Comparison of ENCODE assay signal across 10 mouse cellular contexts in the genomic region with DNA sequence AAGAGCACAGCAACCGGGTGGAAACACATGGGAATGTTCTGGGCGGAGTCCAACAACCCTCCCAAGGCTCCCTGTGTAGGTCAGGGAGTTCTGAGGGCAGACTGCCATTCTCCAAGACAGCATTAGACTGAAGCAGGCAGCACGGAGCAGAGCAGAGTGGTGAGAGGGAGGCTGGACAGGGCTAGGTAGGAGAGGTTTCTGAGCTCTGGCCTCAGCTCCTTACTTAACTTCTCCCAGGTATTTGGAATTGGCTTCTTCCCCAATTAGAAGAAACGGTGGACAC.
DNase-seq lines count a peak whose midpoint lies in the region; ATAC-seq lines count a peak whose summit lies in the region.
"Had no signal": no experiment of that assay in that cellular context is flagged by ENCODE, and none has a peak within 500 bp of the region (broad histone marks: within the 10 kb centered on the region; RNA-seq: fewer than 3 reads in every experiment).

No protein-coding gene starts in this region.

- H3K27ac ChIP-seq in intestine, embryonic 16.5 days (ENCODE audit: low read length), result no peak overlapping the region
- H3K27ac ChIP-seq in intestine, embryonic 15.5 days, result no peak overlapping the region
- H3K27ac ChIP-seq in hindbrain, embryonic 15.5 days (replicated peaks), result peak overlapping the region; percentile 31
- H3K27ac ChIP-seq: heart, embryonic 13.5 days; kidney, postnatal 0 days; macrophage had no signal

- peak; percentile 24 for DNase-seq in right cerebral cortex, postnatal 4 days
- no peak for DNase-seq in right cerebral cortex, adult 2 months (ENCODE audit: low spot score in 2 of 2)
- DNase-seq in spleen, postnatal 10 days (ENCODE audit: low spot score in 2 of 2), result no peak
- no peak for DNase-seq in yolk sac, embryonic 10.5 days (ENCODE audit: low spot score)

- H3K9ac ChIP-seq in intestine, embryonic 16.5 days (ENCODE audit: low read depth, low read length), result no peak overlapping the region
- H3K9ac ChIP-seq in intestine, embryonic 15.5 days, result no peak overlapping the region
- H3K9ac ChIP-seq in hindbrain, embryonic 15.5 days, result no peak overlapping the region

- no peaks in the 10 kb centered on the region for H3K27me3 ChIP-seq in intestine, embryonic 16.5 days (replicated peaks; ENCODE audit: control insufficient read depth, insufficient read depth, low read length)
- no peaks in the 10 kb centered on the region; the same call in 1 of the 2 replicates for H3K27me3 ChIP-seq in intestine, embryonic 15.5 days (replicated peaks)
- H3K27me3 ChIP-seq in hindbrain, embryonic 15.5 days, result no peaks in the 10 kb centered on the region
- H3K27me3 ChIP-seq: heart, embryonic 13.5 days had no signal

- WGBS in intestine, embryonic 16.5 days, result 61% methylated on average over 4 of the region's 4 CpGs
- WGBS in intestine, embryonic 15.5 days, result 55% methylated on average over 4 of the region's 4 CpGs
- 49% methylated on average over 4 of the region's 4 CpGs for WGBS in hindbrain, embryonic 15.5 days

- H3K4me1 ChIP-seq in intestine, embryonic 16.5 days (ENCODE audit: control insufficient read depth, insufficient read depth, low read length), result no peaks in the 10 kb centered on the region
- 0 out of 2 replicates have a peak, but pooled peaks cover 2% of the 10 kb centered on the region for H3K4me1 ChIP-seq in intestine, embryonic 15.5 days (replicated peaks)
- peaks cover 12% of the 10 kb centered on the region for H3K4me1 ChIP-seq in hindbrain, embryonic 15.5 days (replicated peaks)

- H3K36me3 ChIP-seq in intestine, embryonic 16.5 days (ENCODE audit: control insufficient read depth, insufficient read depth, low read length), result no peaks in the 10 kb centered on the region
- H3K36me3 ChIP-seq in intestine, embryonic 15.5 days, result no peaks in the 10 kb centered on the region
- no peaks in the 10 kb centered on the region for H3K36me3 ChIP-seq in hindbrain, embryonic 15.5 days
- H3K36me3 ChIP-seq: heart, embryonic 13.5 days had no signal

- ATAC-seq in intestine, embryonic 16.5 days, result 0 out of 2 replicates have a peak, but pooled peaks have one; percentile 28
- ATAC-seq in intestine, embryonic 15.5 days, result no peak
- ATAC-seq in hindbrain, embryonic 15.5 days (ENCODE audit: low FRiP score, low read depth), result peak; percentile 66

- H3K4me2 ChIP-seq in intestine, embryonic 16.5 days (ENCODE audit: low read depth, low read length), result no peak overlapping the region
- H3K4me2 ChIP-seq in intestine, embryonic 15.5 days (replicated peaks), result no peak overlapping the region
- H3K4me2 ChIP-seq in hindbrain, embryonic 15.5 days, result no peak overlapping the region

- no peak overlapping the region for H3K4me3 ChIP-seq in intestine, embryonic 16.5 days (ENCODE audit: low read length)
- H3K4me3 ChIP-seq in intestine, embryonic 15.5 days (replicated peaks), result no peak overlapping the region
- no peak overlapping the region for H3K4me3 ChIP-seq in hindbrain, embryonic 15.5 days

- no peaks in the 10 kb centered on the region for H3K9me3 ChIP-seq in intestine, embryonic 16.5 days (ENCODE audit: control insufficient read depth, low read length)
- no peaks in the 10 kb centered on the region for H3K9me3 ChIP-seq in intestine, embryonic 15.5 days
- H3K9me3 ChIP-seq in hindbrain, embryonic 15.5 days, result no peaks in the 10 kb centered on the region
- H3K9me3 ChIP-seq: heart, embryonic 13.5 days had no signal
